Mouse (Mus musculus) heart, postnatal 14 days (tissue): ENCODE measurements around the gene Hoxd3. TPM values are rescaled to one million over a fixed set of nuclear protein-coding genes. Genes with fewer than 3 reads are reported as not detected.
A peak's percentile ranks its signal among the peaks of the same experiment; 100 is the strongest.

Source experiments
- DNase-seq, 2 experiments: peaks; one replicate each; pipeline ENCODE4 v3.0.0; 2021 to 2022
- intact Hi-C: fragments of 180-260 bp; cut with DNase I; formaldehyde crosslinking; loops from one replicate; pipeline ENCODE4 v1.15.1; 2025
- total RNA-seq, 2 experiments: library from RNA; stranded (reverse); gene quantifications; 2 replicates each; pipeline ENCODE4 v1.2.3; 2021

The Hoxd3 gene
- total RNA-seq, 2 experiments from 2014 or later = not detected

DNA sequence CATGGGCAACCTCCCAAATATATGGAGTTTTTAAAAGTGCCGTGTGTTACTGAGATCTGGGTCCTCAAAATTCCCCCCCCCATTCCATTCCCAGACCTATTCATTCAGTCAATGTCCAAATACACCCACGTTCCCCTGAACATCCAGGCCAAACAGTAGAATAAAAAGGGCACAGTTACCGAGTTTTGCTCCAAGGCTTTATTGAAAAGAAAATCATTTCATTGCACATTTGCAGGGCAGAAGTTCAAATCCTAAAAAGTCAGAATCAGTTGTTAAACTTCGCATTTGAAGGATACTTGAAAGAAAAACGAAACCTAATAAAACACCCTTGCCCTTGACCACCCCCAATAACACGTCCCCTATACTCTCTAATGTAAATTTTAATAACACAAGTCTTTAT, 8.9 kb upstream of the Hoxd3 start:
- intact Hi-C loops = loop anchor here (2.0 to 10.0 kb wide), 6 partner anchors 259 to 1072 kb away; no protein-coding TSS in a partner anchor
- DNase-seq = no peak

DNA sequence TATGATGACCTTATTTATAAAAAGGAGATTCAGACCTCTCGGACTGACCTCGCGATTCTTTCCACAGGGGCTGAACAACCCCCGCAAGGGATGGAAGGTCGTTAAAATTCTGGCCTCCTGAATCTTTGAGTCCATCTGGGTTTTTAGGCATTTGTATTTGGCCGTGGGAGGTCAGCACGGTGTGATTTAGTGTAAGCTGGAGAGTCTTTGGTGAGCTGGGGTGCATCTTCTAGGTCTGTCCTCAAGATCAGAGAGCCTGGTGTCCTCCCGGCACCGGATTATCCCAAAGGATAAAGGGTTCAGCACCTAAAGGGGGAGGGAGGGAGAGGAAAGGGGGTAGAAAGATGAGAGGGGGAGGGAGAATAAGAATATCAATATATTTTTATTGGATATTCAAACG, 8.4 kb upstream of the Hoxd3 start:
- no peak for DNase-seq
- intact Hi-C loops = loop anchor here (2.0 to 10.0 kb wide), 6 partner anchors 259 to 1071 kb away; no protein-coding TSS in a partner anchor

DNA sequence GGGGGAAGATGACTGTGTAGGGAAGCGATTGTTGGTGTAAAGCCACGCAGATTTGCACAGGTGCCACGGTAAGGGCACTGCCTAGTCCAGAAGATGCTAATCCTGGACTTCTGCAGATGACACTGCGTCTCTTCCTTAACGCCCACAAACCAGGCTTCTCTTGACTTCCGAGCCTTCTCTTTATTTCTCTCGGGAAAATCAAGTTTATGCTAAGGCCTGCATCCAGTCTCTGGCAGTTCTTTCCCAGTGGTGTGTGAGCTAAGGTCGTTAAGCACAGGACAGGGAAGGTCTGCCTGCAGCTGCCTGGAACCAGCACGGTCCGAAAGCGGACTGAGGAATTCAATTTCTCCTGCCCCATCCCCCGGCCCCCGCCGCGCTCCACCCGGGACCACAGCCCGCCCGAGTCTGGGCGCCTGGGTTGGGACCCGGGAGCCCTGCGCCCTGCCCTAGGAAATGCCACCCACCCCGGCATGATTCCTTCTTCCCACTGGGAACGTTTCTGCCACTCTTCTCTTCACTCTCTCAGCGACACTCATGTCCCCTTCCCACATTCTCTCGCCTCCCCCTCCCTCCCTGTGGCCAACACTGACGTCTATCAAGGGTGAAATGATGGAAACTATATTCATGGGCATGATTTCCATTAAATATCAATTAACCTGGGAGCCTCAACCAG, 7.9 kb upstream of the Hoxd3 start:
- no peak for DNase-seq
- intact Hi-C loops = loop anchor here (2.0 to 10.0 kb wide), 6 partner anchors 258 to 1071 kb away; no protein-coding TSS in a partner anchor

DNA sequence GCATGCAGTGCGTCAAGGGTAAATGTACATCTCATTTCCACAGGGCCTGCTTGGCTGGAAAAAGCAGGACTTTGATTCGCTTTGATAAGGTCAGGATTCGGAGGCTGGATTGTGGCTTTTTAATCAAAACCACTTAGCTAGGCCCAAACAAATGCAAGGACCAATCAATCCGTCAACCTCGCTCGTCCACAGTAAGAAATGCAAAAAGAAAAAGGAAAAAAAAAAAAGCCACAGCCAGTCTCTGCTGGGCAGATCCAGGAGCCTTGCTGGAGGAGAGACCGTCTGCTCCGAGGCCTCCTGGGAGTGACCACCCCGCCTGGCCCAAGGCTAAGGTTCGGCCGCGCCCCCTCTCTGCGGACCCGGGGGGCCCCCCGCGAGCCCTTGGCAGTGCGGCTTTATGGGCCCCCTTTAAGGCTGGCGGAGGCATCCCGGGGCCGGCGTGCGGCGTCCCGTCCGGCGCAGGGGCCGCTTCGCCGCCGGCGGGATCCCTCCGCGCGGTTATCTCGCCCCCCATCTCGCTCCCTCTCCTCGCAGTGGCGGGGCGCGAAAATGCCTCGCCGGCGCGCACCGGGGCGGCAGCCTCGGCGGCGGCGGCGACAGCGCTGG, 7.2 kb upstream of the Hoxd3 start, which contains the start of gene Hoxd8:
TSS of gene Hoxd8 (plus strand) at position 223 of the 606 bp plus-strand sequence.
- DNase-seq = peak in 1 of 2 experiments; percentile 51
- intact Hi-C loops = loop anchor here (5.0 to 10.0 kb wide), 2 partner anchors 258 to 1070 kb away; no protein-coding TSS in a partner anchor

DNA sequence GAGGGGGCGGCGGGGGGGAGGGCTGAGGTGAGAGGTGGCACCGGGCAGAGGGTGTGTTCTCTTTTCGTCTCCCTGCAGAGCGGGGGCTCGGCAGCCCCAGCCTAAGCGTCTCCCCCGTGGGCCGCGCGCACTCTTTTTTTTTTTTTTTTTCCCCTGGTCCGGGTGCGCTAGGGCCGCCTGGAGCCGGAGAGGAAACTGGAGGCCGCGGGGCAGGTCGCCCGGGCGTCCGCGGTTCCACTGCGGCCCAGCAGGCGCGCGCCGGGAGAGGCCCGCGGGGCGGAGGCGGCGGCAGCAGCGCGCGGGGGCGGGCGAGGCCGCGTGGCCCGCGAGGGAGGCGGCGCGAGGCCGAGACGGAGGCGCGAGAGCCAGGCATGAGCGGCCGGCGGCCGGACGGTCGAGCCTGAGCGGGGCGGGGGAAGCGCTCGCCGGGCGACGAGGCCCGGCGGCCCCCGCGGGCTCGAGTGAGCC, 6.7 kb upstream of the Hoxd3 start:
- intact Hi-C loops = loop anchor here (5.0 to 10.0 kb wide), 2 partner anchors 257 to 1070 kb away; no protein-coding TSS in a partner anchor
- peak in 1 of 2 experiments; percentile 61 for DNase-seq

DNA sequence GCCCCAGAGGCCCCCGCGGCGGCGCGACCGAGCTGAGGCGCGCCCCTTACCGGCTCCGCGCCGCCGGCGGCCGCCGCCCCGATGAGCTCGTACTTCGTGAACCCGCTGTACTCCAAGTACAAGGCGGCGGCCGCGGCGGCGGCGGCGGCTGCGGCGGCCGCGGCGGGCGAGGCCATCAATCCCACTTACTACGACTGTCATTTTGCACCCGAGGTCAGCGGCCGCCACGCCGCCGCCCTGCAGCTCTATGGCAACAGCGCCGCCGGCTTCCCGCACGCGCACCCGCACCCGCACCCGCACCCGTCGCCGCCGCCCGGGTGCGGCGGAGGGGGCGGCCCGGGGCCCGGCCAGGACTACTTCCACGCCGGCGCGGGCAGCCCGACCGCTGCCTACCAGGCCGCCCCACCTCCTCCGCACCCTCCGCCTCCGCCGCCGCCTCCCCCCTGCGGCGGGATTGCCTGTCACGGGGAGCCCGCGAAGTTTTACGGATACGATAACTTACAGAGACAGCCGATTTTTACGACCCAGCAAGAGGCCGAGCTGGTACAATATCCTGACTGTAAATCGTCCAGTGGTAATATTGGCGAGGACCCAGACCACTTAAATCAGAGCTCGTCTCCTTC, 6.1 kb upstream of the Hoxd3 start:
- DNase-seq = no peak
- intact Hi-C loops = loop anchor here (10.0 kb wide), 1 partner anchor 1069 kb away; no protein-coding TSS in a partner anchor

DNA sequence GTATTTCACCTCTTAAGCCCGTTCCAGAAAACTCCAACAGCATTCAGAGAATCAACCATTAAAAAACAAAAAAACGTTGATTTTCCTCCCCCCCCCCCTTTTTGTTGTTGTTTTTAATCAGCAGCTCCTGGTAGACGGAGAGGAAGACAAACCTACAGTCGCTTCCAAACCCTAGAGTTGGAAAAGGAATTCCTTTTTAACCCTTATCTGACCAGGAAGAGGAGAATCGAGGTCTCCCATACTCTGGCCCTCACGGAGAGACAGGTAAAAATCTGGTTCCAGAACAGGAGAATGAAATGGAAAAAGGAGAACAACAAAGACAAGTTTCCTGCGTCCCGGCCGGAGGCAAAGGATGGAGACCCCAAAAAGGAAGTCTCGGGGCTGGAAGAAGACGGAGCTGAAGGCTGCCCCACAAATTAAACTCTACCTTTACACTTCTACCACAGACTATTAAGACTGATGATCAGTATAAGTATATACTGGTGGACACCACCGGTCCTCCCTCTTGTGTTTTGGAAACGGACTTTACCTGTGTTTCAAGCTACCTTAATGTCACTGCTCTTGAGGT, 5.2 kb upstream of the Hoxd3 start:
- no peak for DNase-seq
- intact Hi-C loops = loop anchor here (10.0 kb wide), 1 partner anchor 1068 kb away; no protein-coding TSS in a partner anchor

DNA sequence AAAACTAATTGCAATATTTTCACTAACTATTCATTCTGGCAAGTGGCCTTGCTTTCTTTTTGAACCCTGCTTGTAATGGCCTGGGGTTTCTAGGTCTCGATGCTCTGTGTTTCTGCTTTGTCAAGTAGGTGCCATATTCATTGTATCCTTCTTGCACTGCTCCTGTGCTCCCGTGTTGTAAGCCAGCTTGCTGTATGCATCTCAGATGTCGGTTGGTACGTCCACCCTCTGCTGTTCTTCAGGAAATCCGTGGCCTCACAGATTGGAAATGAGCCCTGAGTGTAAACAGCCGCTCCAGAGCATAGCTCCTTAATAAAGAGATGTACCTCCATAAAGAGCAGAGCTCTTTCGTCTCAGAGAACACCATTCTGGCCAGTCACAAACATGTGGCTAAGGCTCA, 4.1 kb upstream of the Hoxd3 start:
- DNase-seq = no peak
- intact Hi-C loops = loop anchor here (10.0 kb wide), 1 partner anchor 1067 kb away; no protein-coding TSS in a partner anchor

DNA sequence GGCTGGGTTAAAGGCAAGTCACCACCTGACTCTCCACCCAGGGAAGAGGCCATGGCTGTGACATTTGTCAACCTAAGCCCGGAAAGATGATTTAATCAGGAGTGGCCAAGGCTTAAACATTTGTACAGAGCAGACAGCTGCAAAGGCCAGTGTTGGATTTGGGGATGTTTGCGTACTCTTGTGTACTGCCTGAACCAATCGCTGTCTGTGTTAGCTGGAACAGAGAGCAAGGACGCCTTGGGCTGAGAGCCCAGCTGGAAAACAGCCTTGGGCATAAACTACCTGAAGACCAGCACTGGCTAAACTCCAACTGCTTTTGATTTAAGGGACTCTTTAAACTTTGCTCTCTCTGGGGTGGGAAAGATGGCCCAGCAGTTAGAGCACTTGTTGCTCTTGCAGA, 3.1 kb upstream of the Hoxd3 start:
- intact Hi-C loops = loop anchor here (10.0 kb wide), 1 partner anchor 1066 kb away; no protein-coding TSS in a partner anchor
- no peak for DNase-seq

DNA sequence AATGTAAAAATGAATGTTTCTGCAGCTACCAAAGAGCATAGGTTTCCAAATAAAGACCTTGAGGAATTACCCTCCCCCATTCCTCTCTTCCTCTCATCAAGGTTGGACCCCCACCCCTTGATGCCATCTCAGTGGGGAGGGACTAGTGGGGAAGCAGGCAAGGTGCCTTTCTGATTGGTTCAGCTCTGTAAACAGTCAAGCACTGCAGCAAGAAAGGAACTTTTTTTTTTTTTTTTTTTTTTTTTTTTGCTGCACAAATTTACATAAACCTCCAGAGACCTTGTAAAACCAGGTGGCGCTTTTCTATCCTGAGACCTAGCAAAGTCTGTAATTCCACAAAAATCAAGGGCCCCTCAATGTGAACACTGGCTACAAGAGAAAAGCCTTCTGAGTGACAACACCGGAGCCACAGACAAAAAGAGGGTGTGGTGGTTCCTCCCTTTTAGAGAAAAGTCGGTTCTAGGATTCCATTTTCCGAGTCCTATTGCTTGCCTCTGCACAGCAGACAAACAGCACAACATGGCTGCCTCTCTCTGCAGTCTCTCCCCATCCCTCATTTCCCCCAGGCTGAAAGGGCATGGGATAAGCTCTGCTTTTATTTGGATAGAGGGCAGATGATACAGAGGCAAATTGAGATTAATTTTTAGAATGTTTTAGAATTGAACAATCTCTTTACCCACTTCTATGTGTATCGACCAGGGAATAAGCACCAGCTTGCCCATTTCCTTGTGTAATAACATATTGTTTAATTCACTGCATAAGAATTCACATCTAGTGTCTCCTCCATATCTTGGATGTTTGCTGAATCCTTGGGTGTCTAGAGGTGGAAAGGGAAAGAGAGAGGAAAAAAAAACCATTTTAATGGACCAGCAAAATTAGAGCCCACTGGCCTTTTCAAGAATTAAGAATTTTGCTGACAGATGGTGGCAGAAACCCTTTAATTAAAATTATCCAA, 2.0 kb upstream of the Hoxd3 start:
- no peak for DNase-seq
- intact Hi-C loops = loop anchor here (10.0 kb wide), 1 partner anchor 1065 kb away; no protein-coding TSS in a partner anchor

DNA sequence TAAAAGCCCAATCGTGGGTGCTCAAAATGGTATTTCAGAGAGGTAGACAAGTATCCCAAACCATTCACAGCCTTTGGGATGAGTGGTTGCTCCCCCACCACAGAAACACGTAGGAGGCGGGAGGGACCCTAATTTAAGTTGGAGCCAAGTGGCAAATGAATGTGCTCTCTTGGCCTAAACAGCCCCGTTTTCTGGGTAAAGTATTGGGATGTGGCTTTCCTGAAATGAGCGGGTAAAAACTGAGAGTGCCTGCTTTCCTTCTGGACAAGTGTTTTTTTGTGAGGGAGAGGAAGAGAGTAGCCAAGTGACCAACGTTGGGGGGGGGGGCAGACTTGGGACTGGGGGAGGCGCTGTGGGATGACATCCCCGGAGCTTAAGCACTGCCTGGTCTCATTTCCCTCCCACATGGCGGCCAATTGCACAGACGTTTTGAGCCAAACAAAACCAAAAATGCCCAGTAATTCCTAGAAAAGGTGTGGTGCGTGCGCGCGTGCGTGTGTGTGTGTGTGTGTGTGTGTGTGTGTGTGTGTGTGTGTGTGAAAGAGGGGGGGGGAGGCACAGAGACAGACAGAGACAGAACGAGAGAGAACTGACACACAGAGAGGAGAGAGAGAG, 691 bp upstream of the Hoxd3 start:
- DNase-seq = no peak
- intact Hi-C loops = no loop called here

DNA sequence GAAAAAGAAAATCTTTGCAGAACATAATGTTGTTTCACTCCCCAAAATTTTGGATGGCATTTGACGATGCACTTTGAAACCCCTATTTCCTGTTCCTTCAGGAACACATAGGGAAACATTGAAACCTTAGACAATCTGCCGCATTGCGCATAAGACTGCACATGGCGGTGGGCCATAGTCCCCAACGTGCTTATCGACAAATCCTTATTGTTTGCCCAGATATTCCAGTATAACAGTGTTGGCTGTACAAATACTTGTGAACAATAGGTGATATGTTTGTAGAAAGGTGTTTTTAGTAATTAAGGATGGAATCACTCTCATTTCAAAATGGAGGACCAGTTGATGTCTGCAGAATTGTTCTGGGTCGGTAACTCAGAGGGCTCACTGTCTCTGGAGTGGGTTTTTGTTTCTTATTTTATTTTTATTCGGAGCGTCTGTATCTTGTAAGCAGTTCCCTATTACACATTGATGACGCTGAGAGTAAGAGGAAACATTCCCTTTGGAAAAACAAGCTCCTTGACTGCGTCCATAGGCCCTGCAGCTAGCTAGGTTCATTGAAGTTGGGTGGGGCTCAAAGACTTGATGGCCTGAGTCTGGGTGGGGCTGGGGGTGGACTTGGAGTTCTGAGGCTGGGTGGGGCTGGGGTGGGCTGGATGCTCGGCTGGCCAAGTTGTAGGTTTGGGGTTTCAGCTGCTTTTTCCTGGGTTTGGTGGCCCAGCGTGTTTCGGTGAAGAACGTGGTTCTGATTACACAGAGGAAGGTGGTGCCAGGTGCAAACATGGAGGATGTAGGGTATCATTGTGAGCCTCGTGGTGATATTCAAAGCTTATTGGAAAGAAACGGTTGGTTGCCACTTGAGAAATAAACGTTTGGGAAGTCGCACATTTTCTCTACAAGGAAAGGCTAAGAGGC, 1.8 kb downstream of the Hoxd3 start:
- intact Hi-C loops = no loop called here
- DNase-seq = no peak

DNA sequence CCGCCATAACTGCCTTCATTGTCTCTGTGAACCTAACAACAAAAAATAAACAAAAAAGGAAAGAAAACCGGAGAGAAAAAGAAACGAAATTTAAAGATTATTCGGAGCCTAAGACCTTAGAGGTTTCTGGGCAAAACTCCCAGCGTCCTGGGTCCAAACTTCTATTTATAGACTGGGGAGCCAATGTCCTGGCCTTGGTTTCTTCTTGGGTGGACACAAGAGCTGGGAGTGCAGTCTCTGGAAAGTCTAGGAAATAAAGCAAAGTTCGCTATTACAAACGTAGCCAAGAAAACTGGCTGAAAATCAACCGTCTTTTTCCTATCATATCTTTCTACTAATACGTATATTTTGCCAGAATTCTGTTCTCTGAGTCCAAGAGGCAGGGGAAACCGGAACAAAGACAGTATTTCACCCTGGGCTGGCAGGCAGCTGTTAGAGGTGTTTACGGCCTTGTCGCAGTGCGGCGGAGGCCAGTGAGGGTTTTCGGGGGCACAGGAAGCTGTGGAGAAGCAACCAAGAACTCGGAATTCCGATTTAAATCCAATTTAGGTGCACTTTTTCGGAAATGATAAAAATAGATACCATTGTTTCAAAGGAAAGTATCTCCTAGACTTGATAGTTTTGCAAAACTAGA, 2.5 kb downstream of the Hoxd3 start:
- intact Hi-C loops = no loop called here
- DNase-seq = no peak

DNA sequence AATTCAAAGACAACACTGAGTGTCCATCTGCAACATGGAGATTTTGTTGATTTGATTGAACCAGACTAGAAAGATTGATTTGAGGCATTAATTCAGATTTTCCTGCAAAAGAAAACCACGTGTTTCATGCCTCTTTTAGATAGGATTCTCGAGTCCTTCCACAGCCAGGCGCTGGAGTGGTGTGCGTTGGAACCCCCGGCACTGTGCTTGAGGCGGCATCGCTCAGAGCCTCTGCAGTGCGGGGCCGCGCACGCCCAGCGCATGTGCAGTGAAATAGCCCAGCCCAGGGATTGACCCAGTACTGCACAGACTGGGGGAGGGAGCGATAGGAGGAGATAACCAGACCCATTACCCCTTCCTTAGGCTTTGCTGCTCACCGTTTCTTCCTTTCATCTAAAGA, 3.2 kb downstream of the Hoxd3 start:
- intact Hi-C loops = loop anchor here (1.0 kb wide), 2 partner anchors 249 to 423 kb away; no protein-coding TSS in a partner anchor

DNA sequence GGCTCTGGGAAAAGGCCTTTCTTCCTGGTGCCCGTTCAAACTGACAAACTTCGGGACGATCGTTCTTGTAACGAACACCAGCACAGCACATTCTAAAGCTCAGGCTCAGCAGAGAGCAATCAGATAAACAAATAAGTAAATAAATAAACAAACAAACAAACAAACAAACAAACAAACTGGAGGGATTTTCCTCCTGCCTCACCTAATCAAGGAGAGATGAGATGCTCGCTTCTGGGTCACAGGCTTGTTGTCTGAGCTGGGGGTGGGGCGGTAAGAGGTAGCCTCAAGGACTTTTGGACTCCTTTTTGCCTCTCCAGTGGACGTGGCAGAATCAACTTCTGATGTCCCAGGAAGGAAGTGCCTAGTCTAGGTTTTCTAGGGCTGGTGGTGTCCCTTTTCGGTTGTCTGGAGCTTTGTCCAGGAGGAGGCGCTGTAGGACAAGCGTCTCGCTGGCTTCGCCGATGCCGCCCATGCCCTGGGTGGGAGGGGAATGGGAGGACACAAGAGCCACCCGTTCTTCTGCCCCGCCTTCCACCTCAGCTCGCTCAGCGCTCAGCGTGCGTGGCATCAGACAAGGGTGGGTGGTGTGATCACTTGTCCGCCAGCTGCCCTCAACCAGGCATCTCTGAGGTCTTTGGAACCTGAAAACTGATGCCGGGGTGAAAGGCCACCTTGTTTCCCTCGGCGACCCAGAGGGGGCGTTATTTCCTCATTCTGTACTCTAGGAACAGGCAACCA, 3.9 kb downstream of the Hoxd3 start:
- peak; percentile 87 to 95 for DNase-seq
- intact Hi-C loops = loop anchor here (1.0 to 2.0 kb wide), 3 partner anchors 249 to 423 kb away; no protein-coding TSS in a partner anchor

More for the DNA sequence above, 3.2 kb downstream of the Hoxd3 start:
- DNase-seq = no peak

DNA sequence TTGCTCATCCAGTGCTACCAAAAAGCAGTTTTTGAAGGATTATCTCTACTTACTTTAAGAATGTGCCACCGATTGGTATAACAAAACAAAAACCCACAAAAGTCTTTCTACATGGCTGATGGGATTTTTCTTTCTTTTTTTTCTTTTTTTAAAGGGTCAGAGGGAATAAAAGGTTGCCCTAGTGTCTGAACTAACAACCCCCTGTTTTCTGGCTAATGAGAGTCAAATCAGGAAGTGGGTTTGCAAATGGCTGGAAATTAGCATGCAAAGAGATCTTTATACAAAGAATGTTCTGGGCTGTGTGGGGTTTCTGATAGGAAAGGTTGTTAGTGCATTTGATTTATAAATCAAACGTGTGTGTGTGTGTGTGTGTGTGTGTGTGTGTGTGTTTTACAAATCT, 8.7 kb downstream of the Hoxd3 start:
- no peak for DNase-seq
- intact Hi-C loops = no loop called here
